Mouse (Mus musculus) hindbrain, embryonic 11.5 days (tissue): ENCODE measurements at regions not wholly inside any gene's neighbourhood (a gene's known extent, or its start where the extent isn't known, plus 50 kb on each side); places are given as distances from the start of the nearest gene placed in this dataset.

Experiments
- ATAC-seq: fragments of 200-750 bp; cut with Nextera tagmentation; 2 replicates; pipeline ENCODE4 v1.8.0; 2017; ENCODE audit warnings: mild to moderate bottlenecking, moderate TSS enrichment, moderate library complexity; ENCODE audit not compliant: low FRiP score
- DNase-seq: peaks from one replicate; pipeline ENCODE4 v3.0.0-alpha.2; 2015; ENCODE audit warnings: low spot score
- H3K27ac ChIP-seq: fragments of 300-500 bp; sonication (generic); 2 replicates; pipeline ENCODE4 v1.5.1; 2014; ENCODE audit warnings: mild to moderate bottlenecking, low read depth, low read length
- H3K27me3 ChIP-seq: fragments of 300-500 bp; sonication (generic); 2 replicates; pipeline ENCODE4 v1.6.1; 2014; ENCODE audit warnings: mild to moderate bottlenecking, low read length, moderate library complexity, mixed read lengths; ENCODE audit not compliant: control insufficient read depth, insufficient read depth
- H3K36me3 ChIP-seq: fragments of 300-500 bp; sonication (generic); 2 replicates; pipeline ENCODE4 v1.6.1; 2014; ENCODE audit warnings: mild to moderate bottlenecking, low read length, moderate library complexity, mixed read lengths; ENCODE audit not compliant: control insufficient read depth, insufficient read depth
- H3K4me1 ChIP-seq: fragments of 300-500 bp; sonication (generic); replicated peaks from 2 replicates; pipeline ENCODE4 v1.6.1; 2014; ENCODE audit warnings: low read length, mixed read lengths; ENCODE audit not compliant: control insufficient read depth, insufficient read depth
- H3K4me2 ChIP-seq: fragments of 300-500 bp; sonication (generic); replicated peaks from 2 replicates; pipeline ENCODE4 v1.6.1; 2014; ENCODE audit warnings: mild to moderate bottlenecking, low read depth, low read length
- H3K4me3 ChIP-seq: fragments of 300-500 bp; sonication (generic); 2 replicates; pipeline ENCODE4 v1.5.1; 2014; ENCODE audit warnings: low read depth, low read length
- H3K9ac ChIP-seq: fragments of 300-500 bp; sonication (generic); 2 replicates; pipeline ENCODE4 v1.6.1; 2014; ENCODE audit warnings: low read depth, low read length
- H3K9me3 ChIP-seq: fragments of 300-500 bp; sonication (generic); 2 replicates; pipeline ENCODE4 v1.6.1; 2016; ENCODE audit warnings: low read length; ENCODE audit not compliant: control insufficient read depth
- WGBS: fragments of 180-500 bp; shearing (Covaris S2); extraction: QIAGEN DNeasy Blood & Tissue Kit; methylation state at CpG from one replicate; pipeline ENCODE4 v1.1.7; 2014; 5-methylcytosine and 5-hydroxymethylcytosine counted together

GRCm38 (mm10) chr10:30002950-30003636 lies 197.3 kb downstream of the Cenpw start:
- WGBS, result 80% methylated on average over 6 of the region's 6 CpGs

GRCm38 (mm10) chr10:30000836-30001235 lies 199.5 kb downstream of the Cenpw start:
- no peak for DNase-seq
- H3K4me1 ChIP-seq, result no peaks in the 10 kb centered on the region
- WGBS, result 79% methylated on average over 2 of the region's 2 CpGs
- no peak overlapping the region for H3K27ac ChIP-seq
- H3K27me3 ChIP-seq, result no peaks in the 10 kb centered on the region
- no peak overlapping the region for H3K4me3 ChIP-seq
- ATAC-seq, result no peak
- H3K4me2 ChIP-seq, result no peak overlapping the region
- H3K9me3 ChIP-seq, result no peaks in the 10 kb centered on the region
- no peak overlapping the region for H3K9ac ChIP-seq
- H3K36me3 ChIP-seq, result no peaks in the 10 kb centered on the region

More at GRCm38 (mm10) chr10:30002950-30003636, 197.3 kb downstream of the Cenpw start:
- no peak overlapping the region for H3K4me2 ChIP-seq
- H3K9me3 ChIP-seq, result no peaks in the 10 kb centered on the region
- H3K4me3 ChIP-seq, result no peak overlapping the region
- no peak for ATAC-seq
- H3K9ac ChIP-seq, result no peak overlapping the region
- no peaks in the 10 kb centered on the region for H3K36me3 ChIP-seq
- DNase-seq, result no peak
- no peak overlapping the region for H3K27ac ChIP-seq
- H3K27me3 ChIP-seq, result no peaks in the 10 kb centered on the region
- no peaks in the 10 kb centered on the region for H3K4me1 ChIP-seq

- no peak for DNase-seq
- Histone ChIP-seq H3K4me1 (no peaks in the 10 kb centered on the region), H3K36me3 (no peaks in the 10 kb centered on the region), H3K4me3 (no peak overlapping the region), H3K27ac (no peak overlapping the region), H3K4me2 (no peak overlapping the region), H3K9ac (no peak overlapping the region), H3K27me3 (no peaks in the 10 kb centered on the region), H3K9me3 (no peaks in the 10 kb centered on the region)
- 82% methylated on average over 2 of the region's 2 CpGs for WGBS
- ATAC-seq, result no peak
These were observed 218.8 kb downstream of the Cenpw start for GRCm38 (mm10) chr10:29981539-29981938.
